Mouse (Mus musculus) midbrain, embryonic 15.5 days (tissue): ENCODE measurements around the gene Serpina3c. TPM values are rescaled to one million over a fixed set of nuclear protein-coding genes. Genes with fewer than 3 reads are reported as not detected.

Experiments
- ATAC-seq: fragments of 200-750 bp; cut with Nextera tagmentation; replicated peaks from 2 replicates; pipeline ENCODE4 v1.8.0; 2017; ENCODE audit warnings: moderate TSS enrichment
- H3K27ac ChIP-seq: fragments of 300-500 bp; sonication (generic); 2 replicates; pipeline ENCODE4 v1.5.1; 2015; ENCODE audit warnings: mild to moderate bottlenecking, inconsistent platforms
- H3K27me3 ChIP-seq: fragments of 300-500 bp; sonication (generic); replicated peaks from 2 replicates; pipeline ENCODE4 v1.6.1; 2015; ENCODE audit warnings: inconsistent platforms
- H3K36me3 ChIP-seq: fragments of 300-500 bp; sonication (generic); replicated peaks from 2 replicates; pipeline ENCODE4 v1.6.1; 2015; ENCODE audit warnings: inconsistent platforms
- H3K4me1 ChIP-seq: fragments of 300-500 bp; sonication (generic); 2 replicates; pipeline ENCODE4 v1.6.1; 2015; ENCODE audit warnings: inconsistent platforms
- H3K4me2 ChIP-seq: fragments of 300-500 bp; sonication (generic); 2 replicates; pipeline ENCODE4 v1.6.1; 2015; ENCODE audit warnings: inconsistent platforms, mild to moderate bottlenecking, moderate library complexity
- H3K4me3 ChIP-seq: fragments of 300-500 bp; sonication (generic); 2 replicates; pipeline ENCODE4 v1.5.1; 2015; ENCODE audit warnings: mild to moderate bottlenecking, inconsistent platforms
- H3K9ac ChIP-seq: fragments of 300-500 bp; sonication (generic); 2 replicates; pipeline ENCODE4 v1.6.1; 2015; ENCODE audit warnings: mild to moderate bottlenecking, inconsistent platforms
- H3K9me3 ChIP-seq: fragments of 300-500 bp; sonication (generic); 2 replicates; pipeline ENCODE4 v1.6.1; 2016; ENCODE audit warnings: inconsistent platforms
- WGBS: fragments of 180-500 bp; shearing (Covaris S2); methylation state at CpG from one replicate; pipeline ENCODE4 v1.1.7; 2015; ENCODE audit warnings: mixed read lengths; 5-methylcytosine and 5-hydroxymethylcytosine counted together
- polyA plus RNA-seq: library from polyadenylated mRNA; unstranded; fragments of >200 nt; fragmentation: Nextera tagmentation; extraction: Ambion mirVana; gene quantifications from 2 replicates; pipeline ENCODE4 v1.2.1, GENCODE M21; 2015

The Serpina3c gene
- not detected in 2 replicates for polyA plus RNA-seq

GRCm38 (mm10) chr12:104153656-104154055, at the start of gene Serpina3c:
Gene Serpina3c, minus strand, starts transcription at chr12:104153870.
- H3K4me3 ChIP-seq: no peak within 1 kb of the TSS
- no peaks in the 10 kb centered on the region for H3K9me3 ChIP-seq
- no peak within 1 kb of the TSS for H3K9ac ChIP-seq
- 95% methylated on average over 2 of the region's 2 CpGs for WGBS
- no peaks in the 10 kb centered on the region for H3K27me3 ChIP-seq
- no peaks in the 10 kb centered on the region for H3K4me1 ChIP-seq
- no peak within 1 kb of the TSS for H3K4me2 ChIP-seq
- no peaks in the 10 kb centered on the region for H3K36me3 ChIP-seq
- H3K27ac ChIP-seq: no peak within 1 kb of the TSS
- ATAC-seq: no peak

- Histone ChIP-seq H3K4me1 (no peaks in the 10 kb centered on the region), H3K36me3 (no peaks in the 10 kb centered on the region), H3K4me3 (no peak overlapping the region), H3K27ac (no peak overlapping the region), H3K9me3 (no peaks in the 10 kb centered on the region), H3K9ac (no peak overlapping the region), H3K27me3 (no peaks in the 10 kb centered on the region), H3K4me2 (no peak overlapping the region)
- ATAC-seq: no peak
Measured at GRCm38 (mm10) chr12:104190852-104191251, 37.2 kb upstream of the Serpina3c start.

DNA sequence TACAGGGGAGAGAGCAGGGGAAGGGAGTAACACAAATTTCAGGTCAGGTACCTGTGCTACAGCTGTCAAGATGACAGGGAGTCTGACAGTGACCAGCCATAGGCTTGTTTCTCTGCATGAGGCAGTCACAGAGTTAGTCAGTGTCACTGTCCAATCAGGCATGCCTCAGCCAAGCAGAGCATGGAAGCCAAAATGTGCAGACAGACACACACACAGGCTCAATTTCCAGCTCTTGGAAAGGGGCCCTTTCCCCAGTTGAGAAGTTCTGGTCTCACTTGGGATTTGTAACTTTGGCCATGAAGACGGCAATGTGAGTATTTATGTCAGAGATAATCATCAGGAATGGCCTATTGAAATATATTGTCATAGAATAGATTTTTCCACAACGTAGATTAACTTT, 35.6 kb upstream of the Serpina3c start:
- H3K4me3 ChIP-seq: no peak overlapping the region
- 71% methylated on average over 2 of the region's 2 CpGs for WGBS
- no peaks in the 10 kb centered on the region for H3K9me3 ChIP-seq
- no peak overlapping the region for H3K27ac ChIP-seq
- H3K36me3 ChIP-seq: no peaks in the 10 kb centered on the region
- ATAC-seq: no peak
- H3K4me2 ChIP-seq: no peak overlapping the region
- no peaks in the 10 kb centered on the region for H3K4me1 ChIP-seq
- no peak overlapping the region for H3K9ac ChIP-seq
- no peaks in the 10 kb centered on the region for H3K27me3 ChIP-seq

GRCm38 (mm10) chr12:104186041-104186581, 32.4 kb upstream of the Serpina3c start:
- H3K36me3 ChIP-seq: no peaks in the 10 kb centered on the region
- no peak overlapping the region for H3K4me2 ChIP-seq
- ATAC-seq: no peak
- no peak overlapping the region for H3K27ac ChIP-seq
- no peak overlapping the region for H3K9ac ChIP-seq
- no peaks in the 10 kb centered on the region for H3K27me3 ChIP-seq
- no peak overlapping the region for H3K4me3 ChIP-seq
- no peaks in the 10 kb centered on the region for H3K4me1 ChIP-seq
- H3K9me3 ChIP-seq: no peaks in the 10 kb centered on the region
- WGBS: 88% methylated on average over 3 of the region's 3 CpGs

- Histone ChIP-seq H3K9me3 (no peaks in the 10 kb centered on the region), H3K9ac (no peak overlapping the region), H3K36me3 (no peaks in the 10 kb centered on the region), H3K4me1 (no peaks in the 10 kb centered on the region), H3K27ac (no peak overlapping the region), H3K27me3 (no peaks in the 10 kb centered on the region), H3K4me3 (no peak overlapping the region), H3K4me2 (no peak overlapping the region)
- no peak for ATAC-seq
- WGBS: 82% methylated on average over 4 of the region's 4 CpGs
Measured at GRCm38 (mm10) chr12:104185046-104185445, 31.4 kb upstream of the Serpina3c start.

DNA sequence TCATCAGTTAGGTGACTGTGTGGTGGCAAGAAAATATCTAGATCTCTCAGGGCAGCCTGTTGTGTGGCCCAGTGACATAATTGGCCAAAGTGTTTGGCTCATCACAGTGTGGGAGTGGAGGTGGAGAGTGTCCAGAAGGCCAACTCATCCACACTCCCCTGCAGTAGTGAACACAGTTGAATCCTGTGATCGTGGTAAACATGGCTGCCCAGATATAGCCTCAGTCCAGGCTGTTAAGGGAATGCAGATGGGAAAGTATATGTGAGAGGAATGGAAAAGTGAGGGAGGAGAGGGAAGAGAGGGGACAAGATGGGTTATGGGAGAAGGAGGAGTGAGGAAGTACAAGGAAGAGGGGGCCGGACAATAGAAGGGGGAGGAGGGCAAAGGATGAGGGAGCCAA, 25.3 kb upstream of the Serpina3c start:
- Histone ChIP-seq H3K36me3 (no peaks in the 10 kb centered on the region), H3K27ac (no peak overlapping the region), H3K4me2 (no peak overlapping the region), H3K4me3 (no peak overlapping the region), H3K9ac (no peak overlapping the region), H3K4me1 (no peaks in the 10 kb centered on the region), H3K27me3 (no peaks in the 10 kb centered on the region), H3K9me3 (no peaks in the 10 kb centered on the region)
- ATAC-seq: no peak
- WGBS: 87% methylated on average over 2 of the region's 2 CpGs

DNA sequence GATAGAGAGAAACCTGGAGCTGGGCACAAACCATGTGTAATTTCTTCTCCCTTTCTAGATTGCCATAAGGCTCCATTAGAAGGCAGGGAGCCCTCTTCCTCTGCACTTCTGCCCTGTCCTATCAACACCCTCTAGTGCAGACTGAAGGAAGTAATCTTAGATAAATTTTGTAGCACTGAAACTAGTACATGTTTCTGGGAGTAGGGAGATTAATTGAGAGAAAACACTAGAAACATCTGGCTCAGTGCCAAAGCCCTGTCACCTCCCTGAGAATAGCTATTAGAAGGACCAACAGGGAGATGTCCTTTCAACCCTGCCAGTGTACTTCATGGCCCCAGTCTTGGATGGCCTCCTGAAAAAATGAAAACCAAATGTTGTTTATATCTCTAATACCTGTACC, 24.9 kb upstream of the Serpina3c start:
- no peak overlapping the region for H3K4me3 ChIP-seq
- no peaks in the 10 kb centered on the region for H3K36me3 ChIP-seq
- ATAC-seq: no peak
- no peak overlapping the region for H3K27ac ChIP-seq
- no peak overlapping the region for H3K4me2 ChIP-seq
- no peaks in the 10 kb centered on the region for H3K27me3 ChIP-seq
- no peak overlapping the region for H3K9ac ChIP-seq
- no peaks in the 10 kb centered on the region for H3K9me3 ChIP-seq
- no peaks in the 10 kb centered on the region for H3K4me1 ChIP-seq

DNA sequence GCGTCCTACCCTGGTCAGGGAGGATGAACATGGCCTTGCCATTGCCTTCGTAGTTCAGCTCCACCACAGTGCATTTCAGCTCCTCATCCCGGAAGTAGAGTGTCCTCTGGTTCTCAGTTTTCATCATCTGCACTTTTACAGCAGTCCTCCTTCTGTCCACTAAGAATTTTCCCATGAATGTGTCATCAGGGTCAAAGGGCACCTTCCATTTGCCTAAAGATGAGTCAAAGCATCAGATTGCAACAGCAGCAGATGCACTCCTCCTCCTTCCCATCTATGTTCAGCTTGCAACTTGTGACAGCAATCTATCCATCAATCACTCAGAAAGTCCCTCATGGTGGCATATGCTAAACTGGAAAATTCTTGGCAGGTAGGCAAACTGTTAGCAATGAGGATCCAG, 22.0 kb upstream of the Serpina3c start:
- Histone ChIP-seq H3K36me3 (no peaks in the 10 kb centered on the region), H3K9me3 (no peaks in the 10 kb centered on the region), H3K27me3 (no peaks in the 10 kb centered on the region), H3K4me1 (no peaks in the 10 kb centered on the region), H3K27ac (no peak overlapping the region), H3K9ac (no peak overlapping the region), H3K4me3 (no peak overlapping the region), H3K4me2 (no peak overlapping the region)
- ATAC-seq: no peak
- WGBS: 84% methylated on average over 3 of the region's 3 CpGs

- no peaks in the 10 kb centered on the region for H3K4me1 ChIP-seq
- 80% methylated on average over 3 of the region's 3 CpGs for WGBS
- no peak for ATAC-seq
Measured at GRCm38 (mm10) chr12:104174747-104175146, 21.1 kb upstream of the Serpina3c start.

DNA sequence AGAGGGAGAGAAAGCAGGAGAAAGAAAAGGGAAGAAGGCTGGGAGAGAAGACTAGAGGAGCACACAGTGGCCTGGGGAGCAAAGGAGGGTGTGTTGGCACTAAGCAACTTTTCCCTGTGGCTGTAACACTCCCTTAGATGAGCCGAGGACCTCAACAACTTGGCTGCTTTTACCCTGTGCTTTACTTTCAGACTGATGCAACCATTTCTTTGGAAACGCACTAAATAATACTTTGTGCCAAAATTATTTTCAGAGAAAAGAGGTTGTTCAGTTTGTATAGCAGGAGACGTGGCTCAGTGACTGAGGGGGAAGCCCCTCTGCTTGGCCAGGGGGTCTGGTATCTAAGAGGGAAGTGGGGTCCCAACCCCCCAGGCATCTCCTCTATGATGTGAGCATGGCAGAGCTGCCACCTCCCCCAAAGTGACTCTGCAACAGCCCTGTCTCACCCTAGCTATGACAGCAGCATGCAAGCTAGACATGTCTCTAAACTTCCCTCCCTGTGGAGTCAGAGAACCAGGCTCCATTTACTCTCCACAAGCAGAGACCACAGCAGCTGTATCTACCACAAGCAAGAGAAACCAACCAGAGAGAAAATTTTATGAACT, 527 bp downstream of the Serpina3c start:
- H3K27me3 ChIP-seq: no peaks in the 10 kb centered on the region
- 79% methylated on average over 3 of the region's 3 CpGs for WGBS
- no peak overlapping the region for H3K9ac ChIP-seq
- H3K4me1 ChIP-seq: no peaks in the 10 kb centered on the region
- H3K9me3 ChIP-seq: no peaks in the 10 kb centered on the region
- H3K4me2 ChIP-seq: no peak overlapping the region
- no peaks in the 10 kb centered on the region for H3K36me3 ChIP-seq
- no peak for ATAC-seq
- no peak overlapping the region for H3K27ac ChIP-seq
- no peak overlapping the region for H3K4me3 ChIP-seq

More at GRCm38 (mm10) chr12:104174747-104175146, 21.1 kb upstream of the Serpina3c start:
- no peak overlapping the region for H3K27ac ChIP-seq
- H3K9me3 ChIP-seq: no peaks in the 10 kb centered on the region
- H3K9ac ChIP-seq: no peak overlapping the region
- H3K36me3 ChIP-seq: no peaks in the 10 kb centered on the region
- no peak overlapping the region for H3K4me3 ChIP-seq
- no peak overlapping the region for H3K4me2 ChIP-seq
- no peaks in the 10 kb centered on the region for H3K27me3 ChIP-seq

GRCm38 (mm10) chr12:104151989-104152388, 1.7 kb downstream of the Serpina3c start:
- WGBS: 86% methylated on average over 2 of the region's 2 CpGs
- H3K4me1 ChIP-seq: no peaks in the 10 kb centered on the region
- H3K9me3 ChIP-seq: no peaks in the 10 kb centered on the region
- no peaks in the 10 kb centered on the region for H3K36me3 ChIP-seq
- no peak overlapping the region for H3K9ac ChIP-seq
- H3K4me3 ChIP-seq: no peak overlapping the region
- H3K27ac ChIP-seq: no peak overlapping the region
- H3K4me2 ChIP-seq: no peak overlapping the region
- no peak for ATAC-seq
- H3K27me3 ChIP-seq: no peaks in the 10 kb centered on the region

GRCm38 (mm10) chr12:104145571-104145970, 8.1 kb downstream of the Serpina3c start:
- no peak for ATAC-seq

GRCm38 (mm10) chr12:104143286-104143685, 10.4 kb downstream of the Serpina3c start:
- Histone ChIP-seq H3K4me2 (no peak overlapping the region), H3K36me3 (no peaks in the 10 kb centered on the region), H3K4me1 (no peaks in the 10 kb centered on the region), H3K9me3 (no peaks in the 10 kb centered on the region), H3K27ac (no peak overlapping the region), H3K4me3 (no peak overlapping the region), H3K9ac (no peak overlapping the region), H3K27me3 (no peaks in the 10 kb centered on the region)
- ATAC-seq: no peak
- WGBS: 88% methylated on average over 1 of the region's 1 CpGs

More at GRCm38 (mm10) chr12:104145571-104145970, 8.1 kb downstream of the Serpina3c start:
- H3K27me3 ChIP-seq: no peaks in the 10 kb centered on the region
- no peaks in the 10 kb centered on the region for H3K36me3 ChIP-seq
- H3K4me3 ChIP-seq: no peak overlapping the region
- H3K4me2 ChIP-seq: no peak overlapping the region
- H3K9me3 ChIP-seq: no peaks in the 10 kb centered on the region
- no peak overlapping the region for H3K9ac ChIP-seq
- no peaks in the 10 kb centered on the region for H3K4me1 ChIP-seq
- WGBS: 82% methylated on average over 2 of the region's 2 CpGs
- H3K27ac ChIP-seq: no peak overlapping the region
